Mouse (Mus musculus): ENCODE measurements at regions not wholly inside any gene's neighbourhood (a gene's known extent, or its start where the extent isn't known, plus 50 kb on each side); places are given as distances from the start of the nearest gene placed in this dataset.

DNA sequence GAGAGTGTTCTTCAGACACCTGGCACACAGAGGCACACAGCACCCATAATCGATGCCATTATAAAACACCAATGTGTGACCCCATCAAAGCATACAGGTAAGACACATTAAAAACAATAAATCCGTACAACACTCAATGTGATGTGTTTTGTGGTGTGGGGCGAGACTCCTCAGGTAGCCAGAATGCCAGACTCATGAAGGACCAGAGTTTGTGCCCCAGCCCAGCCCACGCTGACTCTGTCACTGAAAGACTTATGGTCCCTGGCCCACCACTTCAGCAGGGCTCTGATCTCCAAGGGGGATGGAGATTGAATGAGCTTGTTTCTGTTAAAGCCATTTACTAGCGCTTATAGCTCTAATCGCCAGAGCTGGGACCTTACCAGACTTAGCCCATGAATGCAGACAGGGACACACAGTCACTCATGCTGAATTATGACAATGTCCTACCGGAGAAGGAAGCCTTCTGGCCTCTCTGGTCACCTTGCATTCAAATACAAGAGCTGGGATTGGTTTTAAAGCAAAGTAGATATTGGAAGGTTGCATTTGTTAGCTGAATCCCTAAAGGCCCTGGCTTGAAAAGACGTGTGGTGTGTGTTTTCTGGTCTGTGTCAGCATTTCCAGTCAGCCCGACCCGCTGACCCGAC lies 112.1 kb upstream of the Cpm start:
- Histone ChIP-seq H3K27ac (no peak overlapping the region), H3K9me3 (no peaks in the 10 kb centered on the region), H3K4me2 (replicated peaks) (no peak overlapping the region), H3K9ac (no peak overlapping the region), H3K27me3 (replicated peaks) (no peaks in the 10 kb centered on the region), H3K4me1 (peaks cover 4% of the 10 kb centered on the region; the same call in 1 of the 2 replicates), H3K36me3 (no peaks in the 10 kb centered on the region), H3K4me3 (no peak overlapping the region)
- no peak for ATAC-seq (ENCODE audit: low FRiP score, low read depth)
- WGBS = 51% methylated on average over 11 of the region's 11 CpGs

DNA sequence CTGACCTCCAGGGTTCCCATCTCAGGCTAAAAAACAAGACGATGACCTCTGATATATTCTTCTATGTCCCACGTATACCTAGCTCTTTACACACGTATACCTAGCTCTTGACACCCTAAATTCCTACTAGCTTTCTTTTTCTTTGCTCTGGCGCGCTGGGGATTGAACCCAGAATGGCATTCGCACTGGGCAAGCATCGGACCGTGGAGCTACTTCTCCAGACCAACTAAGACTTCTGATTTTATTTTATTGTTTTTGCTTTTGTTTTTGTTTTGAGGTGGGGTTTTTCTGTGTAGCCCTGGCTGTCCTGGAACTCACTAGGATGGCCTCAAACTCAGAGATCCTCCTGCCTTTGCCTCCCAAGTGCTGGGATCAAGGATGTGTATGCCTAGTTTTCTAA lies 112.8 kb upstream of the Cpm start:
- no peak overlapping the region for H3K9ac ChIP-seq

DNA sequence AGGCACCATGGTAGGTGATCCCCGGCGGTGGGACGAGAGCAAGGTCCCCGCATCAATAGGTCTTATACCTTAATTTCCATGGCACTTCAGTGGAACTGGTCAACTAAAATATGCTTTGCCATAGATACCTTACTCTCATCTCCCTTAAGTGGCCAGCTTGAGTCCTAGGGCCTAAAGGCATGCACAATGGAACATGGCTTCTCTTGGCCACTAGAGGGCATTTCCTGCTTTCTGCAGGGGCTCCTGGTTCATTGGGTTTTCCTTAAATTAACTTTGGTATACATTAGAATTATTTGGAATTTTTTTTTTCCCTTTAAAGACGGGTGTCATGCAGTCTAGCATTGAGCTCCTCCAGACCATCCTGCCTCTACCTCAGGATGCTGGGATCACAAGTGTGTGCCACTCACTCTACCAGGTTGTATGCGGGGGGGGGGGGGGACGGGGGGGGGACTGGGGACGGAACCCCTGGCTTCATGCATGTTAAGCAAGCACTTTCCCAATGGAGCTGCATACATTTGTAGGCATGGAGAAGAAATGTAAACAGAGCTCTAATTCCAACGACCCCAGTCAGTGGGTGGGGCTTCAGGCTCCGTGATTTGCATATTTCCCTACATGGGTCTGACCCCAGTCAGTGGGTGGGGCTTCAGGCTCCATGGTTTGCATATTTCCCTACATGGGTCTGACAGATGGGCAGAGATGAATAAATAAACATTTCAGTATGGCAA lies 113.4 kb upstream of the Cpm start:
- WGBS = 62% methylated on average over 10 of the region's 10 CpGs
- Histone ChIP-seq H3K9me3 (no peaks in the 10 kb centered on the region), H3K27ac (no peak overlapping the region), H3K4me3 (no peak overlapping the region), H3K4me1 (peaks cover 4% of the 10 kb centered on the region; the same call in 1 of the 2 replicates), H3K9ac (no peak overlapping the region), H3K36me3 (no peaks in the 10 kb centered on the region), H3K4me2 (replicated peaks) (no peak overlapping the region), H3K27me3 (replicated peaks) (no peaks in the 10 kb centered on the region)
- ATAC-seq (ENCODE audit: low FRiP score, low read depth) = peak; percentile 53

More for the DNA sequence above, 112.8 kb upstream of the Cpm start:
- no peak for ATAC-seq (ENCODE audit: low FRiP score, low read depth)
- WGBS = 94% methylated on average over 8 of the region's 8 CpGs
- no peak overlapping the region for H3K4me3 ChIP-seq
- peaks cover 4% of the 10 kb centered on the region; the same call in 1 of the 2 replicates for H3K4me1 ChIP-seq
- no peaks in the 10 kb centered on the region for H3K36me3 ChIP-seq
- no peaks in the 10 kb centered on the region for H3K9me3 ChIP-seq
- H3K27me3 ChIP-seq (replicated peaks) = no peaks in the 10 kb centered on the region
- no peak overlapping the region for H3K4me2 ChIP-seq (replicated peaks)
- H3K27ac ChIP-seq = no peak overlapping the region

DNA sequence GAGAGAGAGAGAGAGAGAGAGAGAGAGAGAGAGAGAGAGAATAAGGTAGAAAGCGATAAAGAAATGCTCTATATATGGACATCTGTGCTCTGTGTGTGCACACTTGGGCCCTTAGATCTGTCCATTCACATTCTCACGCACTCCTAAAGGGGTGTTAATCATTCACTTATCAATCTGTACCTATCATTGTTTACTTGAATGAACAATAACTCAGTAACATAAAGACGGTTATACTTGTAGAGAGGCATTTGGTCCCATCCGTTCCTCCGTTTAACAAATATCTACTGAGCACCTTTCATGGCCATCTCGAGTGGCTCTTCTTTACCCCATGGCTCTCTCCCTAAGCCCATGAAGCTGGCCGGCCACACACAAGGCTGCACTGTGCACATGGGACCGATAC lies 114.3 kb upstream of the Cpm start:
- WGBS = 93% methylated on average over 8 of the region's 8 CpGs
- ATAC-seq (ENCODE audit: low FRiP score, low read depth) = no peak
- H3K4me2 ChIP-seq (replicated peaks) = no peak overlapping the region

DNA sequence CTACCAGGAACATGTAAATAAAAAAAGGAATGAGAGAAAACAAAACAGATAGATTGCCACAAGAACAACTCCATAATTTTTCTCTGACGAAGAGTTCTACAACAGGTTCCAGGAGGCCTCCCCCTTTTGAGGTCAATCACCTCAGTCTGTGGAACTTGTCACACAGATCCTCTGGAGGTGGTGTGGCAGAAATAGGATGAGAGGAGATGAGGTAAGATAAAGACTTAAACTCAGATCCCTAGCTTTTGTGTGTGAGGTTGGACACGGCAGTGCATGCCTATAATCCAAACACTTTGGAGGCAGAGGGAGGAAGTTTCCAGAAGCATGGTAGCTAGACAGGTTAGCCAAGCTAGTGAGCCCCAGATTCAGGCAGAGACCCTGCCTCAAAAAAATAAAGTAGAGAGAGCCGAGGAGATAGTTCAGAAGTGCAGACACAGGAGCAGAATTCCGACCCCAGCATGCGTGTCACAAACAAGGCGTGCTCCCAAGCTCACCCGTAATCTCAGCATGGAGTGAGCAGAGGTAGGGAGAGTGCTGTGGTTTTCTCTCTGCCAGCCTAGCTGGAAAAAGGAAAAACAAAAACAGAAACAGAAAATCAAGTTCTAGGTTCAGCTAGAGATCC lies 115.3 kb upstream of the Cpm start:
- WGBS = 93% methylated on average over 7 of the region's 7 CpGs
- no peak overlapping the region for H3K4me3 ChIP-seq
- no peak overlapping the region for H3K4me2 ChIP-seq (replicated peaks)
- H3K9me3 ChIP-seq = no peaks in the 10 kb centered on the region
- no peaks in the 10 kb centered on the region for H3K27me3 ChIP-seq (replicated peaks)
- H3K36me3 ChIP-seq = no peaks in the 10 kb centered on the region
- no peaks in the 10 kb centered on the region for H3K4me1 ChIP-seq
- no peak for ATAC-seq (ENCODE audit: low FRiP score, low read depth)
- H3K9ac ChIP-seq = no peak overlapping the region
- no peak overlapping the region for H3K27ac ChIP-seq

More for the DNA sequence above, 114.3 kb upstream of the Cpm start:
- no peak overlapping the region for H3K9ac ChIP-seq
- H3K27me3 ChIP-seq (replicated peaks) = no peaks in the 10 kb centered on the region
- no peaks in the 10 kb centered on the region for H3K9me3 ChIP-seq
- no peaks in the 10 kb centered on the region for H3K36me3 ChIP-seq
- no peak overlapping the region for H3K4me3 ChIP-seq
- H3K4me1 ChIP-seq = peaks cover 4% of the 10 kb centered on the region; the same call in 1 of the 2 replicates
- H3K27ac ChIP-seq = no peak overlapping the region

DNA sequence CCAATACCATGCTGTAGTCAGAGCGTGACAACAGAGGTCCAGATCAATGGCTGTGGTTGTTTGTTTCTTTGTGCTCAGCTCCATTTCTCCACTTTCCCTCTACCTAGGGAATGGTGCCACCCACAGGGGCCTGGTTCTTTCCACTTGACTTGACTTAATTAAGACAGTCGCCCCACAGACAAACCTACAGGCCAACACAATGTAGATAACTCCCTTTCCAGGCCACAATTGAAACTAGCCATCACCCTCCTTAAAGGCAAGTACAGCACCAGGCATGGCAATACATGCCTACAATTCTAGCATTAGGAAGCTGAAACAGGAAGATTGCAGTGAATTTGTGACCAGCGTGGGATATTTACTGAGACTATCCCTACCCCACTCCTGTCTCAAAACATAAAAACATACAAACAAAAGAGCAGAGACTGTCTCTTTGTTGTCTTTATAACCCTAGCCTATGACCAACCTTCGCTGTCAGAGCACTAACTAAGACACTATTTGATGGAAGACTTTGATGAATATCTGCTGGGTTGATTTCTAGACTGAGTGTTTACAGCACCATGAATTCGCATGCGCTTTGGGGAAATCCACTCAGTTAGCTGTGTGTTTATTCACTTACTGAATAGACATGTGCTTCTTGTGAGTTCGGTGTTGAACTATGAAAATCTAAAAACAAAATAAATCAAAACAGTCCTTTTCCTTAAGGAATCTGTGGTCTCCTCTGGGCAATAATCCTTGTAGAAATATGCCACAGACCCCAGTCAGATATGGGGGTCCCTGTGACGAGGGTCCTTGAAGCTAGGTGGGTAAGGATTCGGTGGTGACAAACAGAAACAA lies 116.7 kb upstream of the Cpm start:
- H3K4me2 ChIP-seq (replicated peaks) = no peak overlapping the region
- no peak overlapping the region for H3K9ac ChIP-seq
- no peaks in the 10 kb centered on the region for H3K9me3 ChIP-seq
- WGBS = 89% methylated on average over 9 of the region's 9 CpGs
- H3K36me3 ChIP-seq = no peaks in the 10 kb centered on the region
- no peaks in the 10 kb centered on the region for H3K4me1 ChIP-seq
- no peak for ATAC-seq (ENCODE audit: low FRiP score, low read depth)
- no peaks in the 10 kb centered on the region for H3K27me3 ChIP-seq (replicated peaks)
- H3K4me3 ChIP-seq = no peak overlapping the region
- H3K27ac ChIP-seq = no peak overlapping the region

DNA sequence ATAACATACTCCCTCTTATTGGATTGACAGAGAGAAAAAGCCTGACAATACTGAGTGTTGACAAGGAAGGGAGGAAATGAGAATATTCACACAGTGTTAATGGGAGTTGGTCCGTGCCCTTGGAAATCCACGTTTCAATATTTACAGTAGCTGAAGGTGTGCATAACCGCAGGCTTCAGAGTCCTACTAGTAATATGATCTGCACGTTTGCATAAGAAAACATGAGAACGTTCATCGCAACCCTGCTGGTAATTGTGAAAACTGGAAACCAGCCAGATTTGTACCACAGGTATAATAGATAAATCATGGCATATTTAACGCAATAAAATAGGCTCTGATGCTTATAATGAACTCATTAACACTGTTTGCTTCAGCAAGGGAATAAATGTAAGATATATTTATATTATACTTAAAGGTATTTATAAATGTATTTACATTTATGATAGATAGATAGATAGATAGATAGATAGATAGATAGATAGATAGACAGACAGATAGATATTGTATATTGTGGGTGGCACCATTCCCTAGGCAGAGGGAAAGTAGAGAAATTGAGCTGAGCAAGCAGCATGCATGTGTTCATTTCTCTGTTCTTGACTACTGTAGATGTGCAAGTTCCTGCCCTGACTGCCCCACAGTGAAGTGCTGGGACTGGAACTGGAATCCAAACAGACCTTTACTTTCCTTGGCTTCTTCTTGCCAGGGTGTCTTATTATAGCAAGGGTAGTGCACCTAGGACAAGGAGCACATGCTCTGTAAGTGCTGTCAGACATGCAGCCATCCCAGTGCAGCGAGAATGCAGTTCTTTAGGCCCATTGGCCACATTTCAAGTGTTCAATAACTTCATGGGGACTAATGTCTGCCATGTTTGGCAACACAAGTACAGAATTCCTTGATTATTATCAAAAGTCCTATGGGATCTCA lies 117.6 kb upstream of the Cpm start:
- 82% methylated on average over 8 of the region's 8 CpGs for WGBS

DNA sequence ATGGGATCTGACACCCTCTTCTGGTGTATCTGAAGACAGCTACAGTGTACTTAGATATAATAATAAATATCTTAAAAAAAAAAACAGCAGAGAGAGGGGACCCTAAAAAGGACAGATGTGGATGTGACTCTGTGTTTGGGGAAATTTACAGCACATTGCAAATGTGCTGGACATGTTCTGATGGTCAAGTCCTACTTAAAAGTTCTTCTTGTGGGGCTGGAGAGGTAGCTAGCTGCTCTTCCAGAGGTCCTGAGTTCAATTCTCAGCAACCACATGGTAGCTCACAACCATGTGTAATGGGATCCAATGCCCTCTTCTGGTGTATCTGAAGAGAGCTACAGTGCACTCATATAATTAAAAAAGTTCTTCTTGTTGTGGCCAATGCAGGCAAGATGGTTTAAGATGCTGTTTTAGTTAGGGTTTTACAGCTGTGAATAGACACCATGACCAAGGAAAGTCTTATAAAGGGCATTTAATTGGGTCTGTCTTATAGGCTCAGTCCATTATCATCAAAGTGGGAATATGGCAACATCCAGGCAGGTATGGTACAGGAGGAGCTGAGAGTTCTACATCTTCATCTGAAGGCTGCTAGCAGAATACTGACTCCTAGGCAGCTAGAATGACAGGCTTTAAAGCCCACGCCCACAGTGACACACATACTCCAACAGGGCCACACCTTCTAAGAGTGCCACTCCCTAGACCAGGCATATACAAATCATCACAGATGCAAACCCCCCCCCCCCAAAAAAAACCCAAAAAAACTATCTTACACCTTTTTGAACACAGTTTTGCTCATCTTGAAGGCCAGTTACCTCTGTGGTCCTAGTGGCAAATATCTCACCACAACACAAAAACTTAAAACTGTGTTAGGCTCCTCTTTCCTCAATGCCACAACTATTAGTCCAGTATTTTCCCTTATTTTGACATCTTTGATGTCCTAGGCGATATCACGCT lies 118.5 kb upstream of the Cpm start:
- WGBS = 95% methylated on average over 3 of the region's 3 CpGs

More for the DNA sequence above, 117.6 kb upstream of the Cpm start:
- Histone ChIP-seq H3K4me3 (no peak overlapping the region), H3K27ac (no peak overlapping the region), H3K9ac (no peak overlapping the region), H3K4me1 (no peaks in the 10 kb centered on the region), H3K4me2 (replicated peaks) (no peak overlapping the region), H3K27me3 (replicated peaks) (no peaks in the 10 kb centered on the region), H3K9me3 (no peaks in the 10 kb centered on the region), H3K36me3 (no peaks in the 10 kb centered on the region)
- ATAC-seq (ENCODE audit: low FRiP score, low read depth) = no peak

DNA sequence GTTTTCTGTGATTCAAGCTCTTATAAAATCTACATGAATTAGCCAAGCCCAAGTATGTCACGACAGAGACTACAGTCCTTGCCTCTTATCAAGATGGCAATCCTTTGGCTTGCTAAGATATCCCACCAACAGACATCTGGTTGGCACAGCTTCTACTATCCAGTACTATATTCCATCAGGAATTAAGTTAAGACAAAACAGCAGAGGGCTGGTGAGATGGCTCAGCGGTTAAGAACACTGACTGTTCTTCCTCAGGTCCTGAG lies 119.1 kb upstream of the Cpm start:
- WGBS = 90% methylated on average over 2 of the region's 2 CpGs
- Histone ChIP-seq H3K9me3 (no peaks in the 10 kb centered on the region), H3K4me2 (replicated peaks) (no peak overlapping the region), H3K36me3 (no peaks in the 10 kb centered on the region), H3K27ac (no peak overlapping the region), H3K9ac (no peak overlapping the region), H3K4me1 (no peaks in the 10 kb centered on the region), H3K4me3 (no peak overlapping the region), H3K27me3 (replicated peaks) (no peaks in the 10 kb centered on the region)
- ATAC-seq (ENCODE audit: low FRiP score, low read depth) = no peak

More for the DNA sequence above, 118.5 kb upstream of the Cpm start:
- no peak for ATAC-seq (ENCODE audit: low FRiP score, low read depth)
- H3K4me1 ChIP-seq = no peaks in the 10 kb centered on the region
- H3K36me3 ChIP-seq = no peaks in the 10 kb centered on the region
- no peak overlapping the region for H3K27ac ChIP-seq
- no peak overlapping the region for H3K4me2 ChIP-seq (replicated peaks)
- H3K4me3 ChIP-seq = no peak overlapping the region
- H3K9ac ChIP-seq = no peak overlapping the region
- H3K27me3 ChIP-seq (replicated peaks) = no peaks in the 10 kb centered on the region
- no peaks in the 10 kb centered on the region for H3K9me3 ChIP-seq

DNA sequence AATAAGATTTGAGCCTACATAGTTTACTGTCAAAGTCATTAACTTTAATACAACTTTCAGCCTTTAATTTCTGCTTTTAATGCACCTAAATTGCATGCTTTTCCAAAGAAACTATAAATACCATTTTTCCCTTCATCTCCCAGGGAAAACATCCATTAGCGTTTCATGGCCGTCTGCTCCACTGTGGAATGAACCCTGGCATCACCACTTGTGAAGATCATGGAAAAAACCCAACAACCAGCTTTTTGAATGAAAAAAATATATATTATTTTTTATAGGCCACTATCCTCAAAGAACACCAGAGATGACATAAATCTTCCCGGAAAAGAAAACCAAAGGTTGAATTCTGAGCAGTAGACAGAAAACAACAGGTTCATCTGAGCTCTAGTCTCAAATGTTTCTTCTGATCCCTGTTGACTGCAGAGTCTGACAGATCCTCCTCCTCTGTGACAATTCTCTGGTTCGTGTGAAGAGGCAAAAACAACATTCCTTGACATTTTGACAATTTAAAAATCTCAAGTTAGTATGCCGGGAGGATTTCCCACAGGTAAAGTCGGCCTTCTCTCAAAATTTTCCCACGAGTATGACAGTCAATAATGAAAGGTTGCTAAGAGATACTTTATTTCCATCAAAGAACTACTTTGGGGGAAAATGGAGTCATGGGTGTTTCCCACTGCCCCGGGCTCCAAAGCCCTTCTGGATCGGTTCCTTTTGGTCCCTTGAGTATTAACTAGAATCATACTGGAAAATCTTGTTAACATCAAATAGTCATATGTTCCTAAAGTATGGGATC lies 119.7 kb upstream of the Cpm start:
- Histone ChIP-seq H3K4me2 (replicated peaks) (no peak overlapping the region), H3K36me3 (no peaks in the 10 kb centered on the region), H3K27me3 (replicated peaks) (no peaks in the 10 kb centered on the region), H3K27ac (no peak overlapping the region), H3K9me3 (no peaks in the 10 kb centered on the region), H3K4me1 (no peaks in the 10 kb centered on the region), H3K9ac (no peak overlapping the region), H3K4me3 (no peak overlapping the region)
- no peak for ATAC-seq (ENCODE audit: low FRiP score, low read depth)
- 86% methylated on average over 9 of the region's 9 CpGs for WGBS

Data from neural tube, embryonic 12.5 days (tissue).